Mouse (Mus musculus): ENCODE data around the gene Gm49337. TPM values are rescaled to one million over a fixed set of nuclear protein-coding genes. Genes with fewer than 3 reads are reported as not detected.
"Not testable (repeated sequence)": the region's sequence is repeated elsewhere in the genome, so short reads cannot be mapped to it uniquely, and the experiment has no call there.

The Gm49337 gene
- polyA plus RNA-seq, 1 experiment from 2014 or later = not detected

- H3K36me3 ChIP-seq (ENCODE audit: control insufficient read depth, insufficient read depth, low read length) = no peaks in the 10 kb centered on the region
- WGBS (ENCODE audit: insufficient replicate concordance) = under 1% methylated on average over 23 of the region's 23 CpGs
- peak overlapping the region; percentile 98 for H3K27ac ChIP-seq (ENCODE audit: low read depth, low read length)
- H3K9me3 ChIP-seq (replicated peaks; ENCODE audit: control insufficient read depth, low read length) = no peaks in the 10 kb centered on the region
- peak overlapping the region; percentile 93 for H3K9ac ChIP-seq (ENCODE audit: low read depth, low read length)
- H3K4me3 ChIP-seq (ENCODE audit: low read depth, low read length) = peak overlapping the region; percentile 76
- H3K4me1 ChIP-seq (ENCODE audit: control insufficient read depth, insufficient read depth, low read length) = peaks cover 3% of the 10 kb centered on the region; the same call in 1 of the 2 replicates
- peak overlapping the region; percentile 83 for H3K4me2 ChIP-seq
- no peak for ATAC-seq (replicated peaks; ENCODE audit: insufficient number of reproducible peaks, low FRiP score, low TSS enrichment)
- no peaks in the 10 kb centered on the region for H3K27me3 ChIP-seq (ENCODE audit: control insufficient read depth, insufficient read depth, low read length)
Observed at GRCm38 (mm10) chr4:116221996-116222842, 49.0 kb downstream of the Gm49337 start.

- 8% methylated on average over 6 of the region's 6 CpGs for WGBS (ENCODE audit: insufficient replicate concordance)
Observed at GRCm38 (mm10) chr4:116222843-116223119, 49.6 kb downstream of the Gm49337 start.

GRCm38 (mm10) chr4:116243377-116243776, 70.2 kb downstream of the Gm49337 start:
- Histone ChIP-seq H3K9ac (ENCODE audit: low read depth, low read length) (no peak overlapping the region), H3K36me3 (ENCODE audit: control insufficient read depth, insufficient read depth, low read length) (no peaks in the 10 kb centered on the region), H3K4me3 (ENCODE audit: low read depth, low read length) (no peak overlapping the region), H3K27me3 (ENCODE audit: control insufficient read depth, insufficient read depth, low read length) (no peaks in the 10 kb centered on the region), H3K4me1 (ENCODE audit: control insufficient read depth, insufficient read depth, low read length) (no peaks in the 10 kb centered on the region), H3K9me3 (replicated peaks; ENCODE audit: control insufficient read depth, low read length) (no peaks in the 10 kb centered on the region), H3K27ac (ENCODE audit: low read depth, low read length) (no peak overlapping the region), H3K4me2 (no peak overlapping the region)
- 68% methylated on average over 3 of the region's 3 CpGs for WGBS (ENCODE audit: insufficient replicate concordance)
- ATAC-seq (replicated peaks; ENCODE audit: insufficient number of reproducible peaks, low FRiP score, low TSS enrichment) = no peak

More at GRCm38 (mm10) chr4:116222843-116223119, 49.6 kb downstream of the Gm49337 start:
- Histone ChIP-seq H3K4me2 (peak overlapping the region; percentile 83), H3K36me3 (ENCODE audit: control insufficient read depth, insufficient read depth, low read length) (no peaks in the 10 kb centered on the region), H3K9ac (ENCODE audit: low read depth, low read length) (peak overlapping the region; percentile 93), H3K4me1 (ENCODE audit: control insufficient read depth, insufficient read depth, low read length) (peaks cover 3% of the 10 kb centered on the region; the same call in 1 of the 2 replicates), H3K27ac (ENCODE audit: low read depth, low read length) (peak overlapping the region; percentile 98; the same call in 1 of the 2 replicates), H3K4me3 (ENCODE audit: low read depth, low read length) (peak overlapping the region; percentile 76), H3K9me3 (replicated peaks; ENCODE audit: control insufficient read depth, low read length) (no peaks in the 10 kb centered on the region), H3K27me3 (ENCODE audit: control insufficient read depth, insufficient read depth, low read length) (no peaks in the 10 kb centered on the region)
- ATAC-seq (replicated peaks; ENCODE audit: insufficient number of reproducible peaks, low FRiP score, low TSS enrichment) = no peak

GRCm38 (mm10) chr4:116244240-116244639, 71.1 kb downstream of the Gm49337 start:
- no peak for ATAC-seq (replicated peaks; ENCODE audit: insufficient number of reproducible peaks, low FRiP score, low TSS enrichment)
- 79% methylated on average over 2 of the region's 2 CpGs for WGBS (ENCODE audit: insufficient replicate concordance)
- Histone ChIP-seq H3K36me3 (ENCODE audit: control insufficient read depth, insufficient read depth, low read length) (no peaks in the 10 kb centered on the region), H3K4me1 (ENCODE audit: control insufficient read depth, insufficient read depth, low read length) (no peaks in the 10 kb centered on the region), H3K4me2 (no peak overlapping the region), H3K4me3 (ENCODE audit: low read depth, low read length) (no peak overlapping the region), H3K9ac (ENCODE audit: low read depth, low read length) (no peak overlapping the region), H3K27ac (ENCODE audit: low read depth, low read length) (no peak overlapping the region), H3K9me3 (replicated peaks; ENCODE audit: control insufficient read depth, low read length) (no peaks in the 10 kb centered on the region), H3K27me3 (ENCODE audit: control insufficient read depth, insufficient read depth, low read length) (no peaks in the 10 kb centered on the region)

- not testable (repeated sequence) for H3K36me3 ChIP-seq (ENCODE audit: control insufficient read depth, insufficient read depth, low read length); ATAC-seq (replicated peaks; ENCODE audit: insufficient number of reproducible peaks, low FRiP score, low TSS enrichment); H3K9ac ChIP-seq (ENCODE audit: low read depth, low read length); H3K4me2 ChIP-seq; H3K9me3 ChIP-seq (replicated peaks; ENCODE audit: control insufficient read depth, low read length); H3K4me1 ChIP-seq (ENCODE audit: control insufficient read depth, insufficient read depth, low read length); H3K27me3 ChIP-seq (ENCODE audit: control insufficient read depth, insufficient read depth, low read length); H3K27ac ChIP-seq (ENCODE audit: low read depth, low read length); H3K4me3 ChIP-seq (ENCODE audit: low read depth, low read length)
- 46% methylated on average over 3 of the region's 3 CpGs for WGBS (ENCODE audit: insufficient replicate concordance)
Observed at GRCm38 (mm10) chr4:116245926-116246325, 72.7 kb downstream of the Gm49337 start.

GRCm38 (mm10) chr4:116249986-116250385, 76.8 kb downstream of the Gm49337 start:
- Histone ChIP-seq H3K4me1 (ENCODE audit: control insufficient read depth, insufficient read depth, low read length) (no peaks in the 10 kb centered on the region), H3K4me2 (no peak overlapping the region), H3K27ac (ENCODE audit: low read depth, low read length) (no peak overlapping the region), H3K27me3 (ENCODE audit: control insufficient read depth, insufficient read depth, low read length) (no peaks in the 10 kb centered on the region), H3K9ac (ENCODE audit: low read depth, low read length) (no peak overlapping the region), H3K9me3 (replicated peaks; ENCODE audit: control insufficient read depth, low read length) (no peaks in the 10 kb centered on the region), H3K4me3 (ENCODE audit: low read depth, low read length) (no peak overlapping the region), H3K36me3 (ENCODE audit: control insufficient read depth, insufficient read depth, low read length) (no peaks in the 10 kb centered on the region)
- WGBS (ENCODE audit: insufficient replicate concordance) = 88% methylated on average over 3 of the region's 3 CpGs
- ATAC-seq (replicated peaks; ENCODE audit: insufficient number of reproducible peaks, low FRiP score, low TSS enrichment) = no peak

GRCm38 (mm10) chr4:116268220-116268619, 95.0 kb downstream of the Gm49337 start:
- no peak for ATAC-seq (replicated peaks; ENCODE audit: insufficient number of reproducible peaks, low FRiP score, low TSS enrichment)
- H3K9ac ChIP-seq (ENCODE audit: low read depth, low read length) = no peak overlapping the region
- H3K4me2 ChIP-seq = no peak overlapping the region
- H3K4me3 ChIP-seq (ENCODE audit: low read depth, low read length) = no peak overlapping the region
- H3K27ac ChIP-seq (ENCODE audit: low read depth, low read length) = no peak overlapping the region
- peaks cover 25% of the 10 kb centered on the region for H3K36me3 ChIP-seq (ENCODE audit: control insufficient read depth, insufficient read depth, low read length)
- no peaks in the 10 kb centered on the region for H3K27me3 ChIP-seq (ENCODE audit: control insufficient read depth, insufficient read depth, low read length)
- H3K4me1 ChIP-seq (ENCODE audit: control insufficient read depth, insufficient read depth, low read length) = no peaks in the 10 kb centered on the region
- H3K9me3 ChIP-seq (replicated peaks; ENCODE audit: control insufficient read depth, low read length) = no peaks in the 10 kb centered on the region
- 93% methylated on average over 6 of the region's 6 CpGs for WGBS (ENCODE audit: insufficient replicate concordance)

GRCm38 (mm10) chr4:116282211-116282610, 109.0 kb downstream of the Gm49337 start:
- Histone ChIP-seq H3K4me2 (no peak overlapping the region), H3K27me3 (ENCODE audit: control insufficient read depth, insufficient read depth, low read length) (no peaks in the 10 kb centered on the region), H3K36me3 (ENCODE audit: control insufficient read depth, insufficient read depth, low read length) (peaks cover 10% of the 10 kb centered on the region), H3K9me3 (replicated peaks; ENCODE audit: control insufficient read depth, low read length) (no peaks in the 10 kb centered on the region), H3K9ac (ENCODE audit: low read depth, low read length) (no peak overlapping the region), H3K4me3 (ENCODE audit: low read depth, low read length) (no peak overlapping the region), H3K27ac (ENCODE audit: low read depth, low read length) (no peak overlapping the region), H3K4me1 (ENCODE audit: control insufficient read depth, insufficient read depth, low read length) (no peaks in the 10 kb centered on the region)
- WGBS (ENCODE audit: insufficient replicate concordance) = 69% methylated on average over 2 of the region's 2 CpGs
- ATAC-seq (replicated peaks; ENCODE audit: insufficient number of reproducible peaks, low FRiP score, low TSS enrichment) = no peak

- no peak overlapping the region for H3K27ac ChIP-seq (ENCODE audit: low read depth, low read length)
- no peak for ATAC-seq (replicated peaks; ENCODE audit: insufficient number of reproducible peaks, low FRiP score, low TSS enrichment)
- H3K4me1 ChIP-seq (ENCODE audit: control insufficient read depth, insufficient read depth, low read length) = no peaks in the 10 kb centered on the region
- no peak overlapping the region for H3K4me3 ChIP-seq (ENCODE audit: low read depth, low read length)
- no peak overlapping the region for H3K9ac ChIP-seq (ENCODE audit: low read depth, low read length)
- H3K4me2 ChIP-seq = no peak overlapping the region
- H3K27me3 ChIP-seq (ENCODE audit: control insufficient read depth, insufficient read depth, low read length) = no peaks in the 10 kb centered on the region
- H3K36me3 ChIP-seq (ENCODE audit: control insufficient read depth, insufficient read depth, low read length) = peaks cover 21% of the 10 kb centered on the region
- H3K9me3 ChIP-seq (replicated peaks; ENCODE audit: control insufficient read depth, low read length) = no peaks in the 10 kb centered on the region
- 89% methylated on average over 6 of the region's 6 CpGs for WGBS (ENCODE audit: insufficient replicate concordance)
Observed at GRCm38 (mm10) chr4:116291561-116291960, 118.4 kb downstream of the Gm49337 start.

Measured in heart, embryonic 11.5 days (tissue).